Mouse (Mus musculus) embryonic facial prominence, embryonic 14.5 days (tissue): ENCODE results near the gene Lce1k. TPM values are rescaled to one million over a fixed set of nuclear protein-coding genes. Genes with fewer than 3 reads are reported as not detected.

ENCODE experiments used
- ATAC-seq: fragments of 200-750 bp; cut with Nextera tagmentation; 2 replicates; pipeline ENCODE4 v1.8.0; 2017; ENCODE audit warnings: low read depth, moderate number of reproducible peaks, moderate TSS enrichment
- DNase-seq: peaks from one replicate; pipeline ENCODE4 v3.0.0-alpha.2; 2015; ENCODE audit warnings: low spot score
- H3K27ac ChIP-seq: fragments of 300-500 bp; sonication (generic); replicated peaks from 2 replicates; pipeline ENCODE4 v1.5.1; 2014; ENCODE audit warnings: low read depth, mild to moderate bottlenecking, low read length, moderate library complexity
- H3K27me3 ChIP-seq: fragments of 300-500 bp; sonication (generic); replicated peaks from 2 replicates; pipeline ENCODE4 v1.6.1; 2014; ENCODE audit warnings: low read length; ENCODE audit not compliant: control insufficient read depth, insufficient read depth
- H3K36me3 ChIP-seq: fragments of 300-500 bp; sonication (generic); 2 replicates; pipeline ENCODE4 v1.6.1; 2014; ENCODE audit warnings: low read length, mixed read lengths; ENCODE audit not compliant: control insufficient read depth, insufficient read depth
- H3K4me1 ChIP-seq: fragments of 300-500 bp; sonication (generic); 2 replicates; pipeline ENCODE4 v1.6.1; 2014; ENCODE audit warnings: antibody characterized with exemption, low read length; ENCODE audit not compliant: control insufficient read depth, insufficient read depth
- H3K4me2 ChIP-seq: fragments of 300-500 bp; sonication (generic); 2 replicates; pipeline ENCODE4 v1.6.1; 2014; ENCODE audit warnings: low read depth, mild to moderate bottlenecking, low read length, moderate library complexity, mixed read lengths
- H3K4me3 ChIP-seq: fragments of 300-500 bp; sonication (generic); 2 replicates; pipeline ENCODE4 v1.5.1; 2014; ENCODE audit warnings: low read depth, mild to moderate bottlenecking, low read length
- H3K9ac ChIP-seq: fragments of 300-500 bp; sonication (generic); 2 replicates; pipeline ENCODE4 v1.6.1; 2014; ENCODE audit warnings: low read depth, mild to moderate bottlenecking, low read length, moderate library complexity, mixed read lengths
- H3K9me3 ChIP-seq: fragments of 300-500 bp; sonication (generic); 2 replicates; pipeline ENCODE4 v1.6.1; 2016; ENCODE audit warnings: low read length; ENCODE audit not compliant: control insufficient read depth
- WGBS: fragments of 180-500 bp; shearing (Covaris S2); extraction: QIAGEN DNeasy Blood & Tissue Kit; methylation state at CpG from one replicate; pipeline ENCODE4 v1.1.7; 2014; 5-methylcytosine and 5-hydroxymethylcytosine counted together
- polyA plus RNA-seq: library from polyadenylated mRNA; unstranded; fragments of >200 nt; fragmentation: Nextera tagmentation; extraction: Ambion mirVana; gene quantifications from 2 replicates; pipeline ENCODE4 v1.2.1, GENCODE M21; 2014

The Lce1k gene
- polyA plus RNA-seq, 1 experiment from 2014 or later = not detected

DNA sequence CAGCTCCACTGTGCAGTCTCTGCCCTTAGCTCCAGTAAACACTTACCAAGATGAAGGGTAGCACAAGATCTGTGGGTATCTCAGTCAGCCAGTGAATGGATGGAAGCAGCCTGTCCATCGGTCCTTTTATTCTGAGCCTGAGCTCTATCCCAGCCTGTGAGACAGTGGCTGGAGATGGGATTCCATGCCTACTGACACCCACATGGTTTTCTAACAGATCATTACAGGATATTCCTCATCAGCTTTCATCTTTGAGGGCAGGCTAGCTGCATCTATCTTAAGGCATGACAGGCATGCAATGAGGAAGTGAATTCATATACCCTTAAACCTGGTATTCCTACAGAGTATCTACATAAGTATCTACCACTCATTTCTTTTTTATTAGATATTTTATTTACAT is 42.7 kb downstream of the Lce1k start, which contains the start of gene Lce1h:
TSS of gene Lce1h (minus strand) at position 101 of the 400 bp plus-strand sequence.
- WGBS = 89% methylated on average over 1 of the region's 1 CpGs
- Histone ChIP-seq H3K9ac (no peak within 1 kb of the TSS), H3K9me3 (no peaks in the 10 kb centered on the region), H3K27me3 (no peaks in the 10 kb centered on the region), H3K36me3 (no peaks in the 10 kb centered on the region), H3K27ac (no peak within 1 kb of the TSS), H3K4me1 (no peaks in the 10 kb centered on the region), H3K4me2 (no peak within 1 kb of the TSS), H3K4me3 (no peak within 1 kb of the TSS)
- DNase-seq = no peak
- ATAC-seq = no peak

Other genes with a start within 250 kb of the Lce1k start
- 0.45 and 1.4 TPM in 2 replicates for gene Ivl, start 234.2 kb downstream of the Lce1k start, polyA plus RNA-seq
- not detected in 2 replicates for gene Smcp, start 218.9 kb downstream of the Lce1k start, polyA plus RNA-seq
- not detected in 2 replicates for gene 2210017I01Rik, start 200.4 kb downstream of the Lce1k start, polyA plus RNA-seq
- gene Lce6a, start 186.2 kb downstream of the Lce1k start, polyA plus RNA-seq = not detected in 2 replicates
- gene Lce1a1, start 159.6 kb downstream of the Lce1k start, polyA plus RNA-seq = not detected in 2 replicates
- gene Lce1b, start 151.0 kb downstream of the Lce1k start, polyA plus RNA-seq = not detected in 2 replicates
- gene Lce1a2, start 137.6 kb downstream of the Lce1k start, polyA plus RNA-seq = 0.42 TPM in 1 of 2 replicates, not detected in the other
- 0.42 TPM in 1 of 2 replicates, not detected in the other for gene Lce1c, start 128.6 kb downstream of the Lce1k start, polyA plus RNA-seq
- gene Lce1d, start 120.7 kb downstream of the Lce1k start, polyA plus RNA-seq = 0.26 and 0.33 TPM in 2 replicates
- gene Lce1e, start 98.8 kb downstream of the Lce1k start, polyA plus RNA-seq = not detected in 2 replicates
- gene Lce1f, start 87.5 kb downstream of the Lce1k start, polyA plus RNA-seq = 0.33 TPM in 1 of 2 replicates, not detected in the other
- not detected in 2 replicates for gene Gm38119, start 68.8 kb downstream of the Lce1k start, polyA plus RNA-seq
- 0.25 TPM in 1 of 2 replicates, not detected in the other for gene Lce1g, start 55.6 kb downstream of the Lce1k start, polyA plus RNA-seq
- 0.25 TPM in 1 of 2 replicates, not detected in the other for gene Lce1h, start 42.8 kb downstream of the Lce1k start, polyA plus RNA-seq
- 0.25 TPM in 1 of 2 replicates, not detected in the other for gene Lce1i, start 29.0 kb downstream of the Lce1k start, polyA plus RNA-seq
- not detected in 2 replicates for gene Lce1j, start 17.4 kb downstream of the Lce1k start, polyA plus RNA-seq
- gene Kprp, start 19.4 kb upstream of the Lce1k start, polyA plus RNA-seq = 0.07 and 0.47 TPM in 2 replicates
- not detected in 2 replicates for gene Lce1l, start 43.4 kb upstream of the Lce1k start, polyA plus RNA-seq
- gene 2310050C09Rik, start 62.3 kb upstream of the Lce1k start, polyA plus RNA-seq = not detected in 2 replicates
- gene Lce3a, start 118.3 kb upstream of the Lce1k start, polyA plus RNA-seq = 3.3 and 6.1 TPM in 2 replicates
- 0.43 and 1.1 TPM in 2 replicates for gene Lce3b, start 125.1 kb upstream of the Lce1k start, polyA plus RNA-seq
- 0.80 and 3.1 TPM in 2 replicates for gene Lce3c, start 136.6 kb upstream of the Lce1k start, polyA plus RNA-seq
- not detected in 2 replicates for gene Lce3d, start 149.5 kb upstream of the Lce1k start, polyA plus RNA-seq
- gene Lce3e, start 159.2 kb upstream of the Lce1k start, polyA plus RNA-seq = 1.3 and 1.9 TPM in 2 replicates
- 3.2 and 11.5 TPM in 2 replicates for gene Lce3f, start 184.3 kb upstream of the Lce1k start, polyA plus RNA-seq
- gene Crct1, start 207.8 kb upstream of the Lce1k start, polyA plus RNA-seq = 2.7 and 7.5 TPM in 2 replicates
- gene Lce1m, start 211.2 kb upstream of the Lce1k start, polyA plus RNA-seq = not detected in 2 replicates